Comparison of ENCODE assay signal across 8 mouse cellular contexts in genomic region chr7:45705443-45705864, GRCm38 (mm10). TPM values are rescaled to one million over a fixed set of nuclear protein-coding genes. Genes with fewer than 3 reads are reported as not detected.
DNase-seq lines count a peak whose midpoint lies in the region; ATAC-seq lines count a peak whose summit lies in the region.

No protein-coding gene starts in this region.

- H3K4me1 ChIP-seq in heart, embryonic 13.5 days, result peaks cover 64% of the 10 kb centered on the region
- H3K4me1 ChIP-seq in brown adipose tissue, adult 24 weeks (ENCODE audit: control insufficient read depth, insufficient read depth, insufficient read length, low read length), result 0 out of 2 replicates have a peak, but pooled peaks cover 10% of the 10 kb centered on the region
- H3K4me1 ChIP-seq in hindbrain, embryonic 16.5 days (ENCODE audit: control insufficient read depth, insufficient read depth, low read depth, low read length), result peaks cover 70% of the 10 kb centered on the region
- peaks cover 76% of the 10 kb centered on the region for H3K4me1 ChIP-seq in midbrain, embryonic 16.5 days (ENCODE audit: control insufficient read depth, insufficient read depth, low read length)

- H3K4me2 ChIP-seq in heart, embryonic 13.5 days, result peak overlapping the region; percentile 99
- peak overlapping the region; percentile 98 for H3K4me2 ChIP-seq in hindbrain, embryonic 16.5 days (ENCODE audit: low read length)
- H3K4me2 ChIP-seq in midbrain, embryonic 16.5 days (ENCODE audit: low read length), result peak overlapping the region; percentile 98

- intact Hi-C loops in heart, postnatal 10 days (cut with DNase I), result no loop called here

- peak overlapping the region; percentile 91 for H3K9ac ChIP-seq in heart, embryonic 13.5 days
- peak overlapping the region; percentile 77 for H3K9ac ChIP-seq in hindbrain, embryonic 16.5 days (ENCODE audit: low read depth, low read length)
- peak overlapping the region; percentile 84 for H3K9ac ChIP-seq in midbrain, embryonic 16.5 days (ENCODE audit: low read depth, low read length)

- peaks cover 10% of the 10 kb centered on the region for H3K36me3 ChIP-seq in heart, embryonic 13.5 days
- H3K36me3 ChIP-seq in hindbrain, embryonic 16.5 days (ENCODE audit: control insufficient read depth, insufficient read depth, low read length), result peaks cover 3% of the 10 kb centered on the region
- peaks cover 4% of the 10 kb centered on the region; the same call in 1 of the 2 replicates for H3K36me3 ChIP-seq in midbrain, embryonic 16.5 days (ENCODE audit: control insufficient read depth, insufficient read depth, low read length)

- ATAC-seq in heart, embryonic 13.5 days (ENCODE audit: extremely low read depth, insufficient number of reproducible peaks, low FRiP score, low TSS enrichment), result no peak
- no peak for ATAC-seq in hindbrain, embryonic 16.5 days
- no peak for ATAC-seq in midbrain, embryonic 16.5 days
- ATAC-seq in frontal cortex, adult (ENCODE audit: low TSS enrichment), result no peak

- DNase-seq in heart, postnatal 10 days, result no peak
- no peak for DNase-seq in cerebellum, adult 11-12 months
- no peak for DNase-seq in adrenal gland, adult (ENCODE audit: inconsistent age in 2 of 2, low spot score in 1 of 2)

- peak overlapping the region; percentile 82 for H3K4me3 ChIP-seq in heart, embryonic 13.5 days
- peak overlapping the region; percentile 90 for H3K4me3 ChIP-seq in brown adipose tissue, adult 24 weeks (ENCODE audit: insufficient read depth, low read depth, low read length)
- H3K4me3 ChIP-seq in hindbrain, embryonic 16.5 days (ENCODE audit: low read length), result peak overlapping the region; percentile 62
- peak overlapping the region; percentile 62 for H3K4me3 ChIP-seq in midbrain, embryonic 16.5 days (ENCODE audit: low read depth, low read length)

- peaks cover 12% of the 10 kb centered on the region for H3K27me3 ChIP-seq in heart, embryonic 13.5 days (replicated peaks)
- no peaks in the 10 kb centered on the region for H3K27me3 ChIP-seq in hindbrain, embryonic 16.5 days (replicated peaks; ENCODE audit: control insufficient read depth, insufficient read depth, low read length)
- no peaks in the 10 kb centered on the region for H3K27me3 ChIP-seq in midbrain, embryonic 16.5 days (ENCODE audit: control insufficient read depth, insufficient read depth, low read depth, low read length)

- WGBS in heart, embryonic 13.5 days, result under 1% methylated on average over 21 of the region's 21 CpGs
- WGBS in hindbrain, embryonic 16.5 days, result 1% methylated on average over 21 of the region's 21 CpGs
- 0% methylated on average over 21 of the region's 21 CpGs for WGBS in midbrain, embryonic 16.5 days

- H3K9me3 ChIP-seq in heart, embryonic 13.5 days, result no peaks in the 10 kb centered on the region
- no peaks in the 10 kb centered on the region for H3K9me3 ChIP-seq in hindbrain, embryonic 16.5 days (ENCODE audit: control insufficient read depth, low read length)
- no peaks in the 10 kb centered on the region for H3K9me3 ChIP-seq in midbrain, embryonic 16.5 days (replicated peaks; ENCODE audit: control insufficient read depth, low read length, poor library complexity, severe bottlenecking)

- peak overlapping the region; percentile 92 for H3K27ac ChIP-seq in heart, embryonic 13.5 days (replicated peaks)
- peak overlapping the region; percentile 87 for H3K27ac ChIP-seq in brown adipose tissue, adult 24 weeks (replicated peaks; ENCODE audit: low read depth, low read length)
- H3K27ac ChIP-seq in hindbrain, embryonic 16.5 days (ENCODE audit: low read depth, low read length), result peak overlapping the region; percentile 63
- peak overlapping the region; percentile 67 for H3K27ac ChIP-seq in midbrain, embryonic 16.5 days (ENCODE audit: low read length)

RNA-seq across cellular contexts. Expression of gene Dbp, which starts 0.6 kb away (rescaled TPM):
- polyA plus RNA-seq in heart, embryonic 13.5 days (2015; fragmentation: Nextera tagmentation; extraction: Ambion mirVana), result 2.2 and 3.5 TPM in 2 replicates
- 10 to 100 TPM; 22.7 to 29.8 TPM for total RNA-seq in heart, postnatal 10 days (2021)
- 23.3 and 31.5 TPM in 2 replicates for polyA plus RNA-seq in brown adipose tissue, adult 24 weeks (2012; ENCODE audit: insufficient read depth, insufficient read length, missing spikeins)
- 3.2 and 3.3 TPM in 2 replicates for polyA plus RNA-seq in hindbrain, embryonic 16.5 days (2015; fragmentation: Nextera tagmentation; extraction: Ambion mirVana)
- 2.3 and 3.4 TPM in 2 replicates for polyA plus RNA-seq in midbrain, embryonic 16.5 days (2015; fragmentation: Nextera tagmentation; extraction: Ambion mirVana)

RNA-seq across cellular contexts. Expression of gene Car11, which starts 5.8 kb away (rescaled TPM):
- 5.4 and 6.0 TPM in 2 replicates for polyA plus RNA-seq in heart, embryonic 13.5 days (2015; fragmentation: Nextera tagmentation; extraction: Ambion mirVana)
- total RNA-seq in heart, postnatal 10 days (2021), result 1 to 10 TPM; 4.2 to 4.6 TPM
- 12.1 and 17.1 TPM in 2 replicates for polyA plus RNA-seq in brown adipose tissue, adult 24 weeks (2012; ENCODE audit: insufficient read depth, insufficient read length, missing spikeins)
- polyA plus RNA-seq in hindbrain, embryonic 16.5 days (2015; fragmentation: Nextera tagmentation; extraction: Ambion mirVana), result 63.8 and 68.2 TPM in 2 replicates
- 71.6 and 89.9 TPM in 2 replicates for polyA plus RNA-seq in midbrain, embryonic 16.5 days (2015; fragmentation: Nextera tagmentation; extraction: Ambion mirVana)

RNA-seq across cellular contexts. Expression of gene Rpl18, which starts 9.8 kb away (rescaled TPM):
- 630 and 695 TPM in 2 replicates for polyA plus RNA-seq in heart, embryonic 13.5 days (2015; fragmentation: Nextera tagmentation; extraction: Ambion mirVana)
- 100 to 1,000 TPM; 698 to 700 TPM for total RNA-seq in heart, postnatal 10 days (2021)
- polyA plus RNA-seq in brown adipose tissue, adult 24 weeks (2012; ENCODE audit: insufficient read depth, insufficient read length, missing spikeins), result 445 and 504 TPM in 2 replicates
- polyA plus RNA-seq in hindbrain, embryonic 16.5 days (2015; fragmentation: Nextera tagmentation; extraction: Ambion mirVana), result 508 and 537 TPM in 2 replicates
- 475 and 495 TPM in 2 replicates for polyA plus RNA-seq in midbrain, embryonic 16.5 days (2015; fragmentation: Nextera tagmentation; extraction: Ambion mirVana)

RNA-seq across cellular contexts. Expression of gene Sec1, which starts 11.3 kb away (rescaled TPM):
- 0.29 and 0.47 TPM in 2 replicates for polyA plus RNA-seq in heart, embryonic 13.5 days (2015; fragmentation: Nextera tagmentation; extraction: Ambion mirVana)
- under 1 TPM in 1 of 2 experiments, not detected in 1; 0.22 TPM for total RNA-seq in heart, postnatal 10 days (2021)
- polyA plus RNA-seq in brown adipose tissue, adult 24 weeks (2012; ENCODE audit: insufficient read depth, insufficient read length, missing spikeins), result not detected in 2 replicates
- 0.43 and 0.45 TPM in 2 replicates for polyA plus RNA-seq in hindbrain, embryonic 16.5 days (2015; fragmentation: Nextera tagmentation; extraction: Ambion mirVana)
- polyA plus RNA-seq in midbrain, embryonic 16.5 days (2015; fragmentation: Nextera tagmentation; extraction: Ambion mirVana), result 0.24 and 0.28 TPM in 2 replicates

RNA-seq across cellular contexts. Expression of gene Sphk2, which starts 12.3 kb away (rescaled TPM):
- 16.7 and 17.5 TPM in 2 replicates for polyA plus RNA-seq in heart, embryonic 13.5 days (2015; fragmentation: Nextera tagmentation; extraction: Ambion mirVana)
- 10 to 100 TPM; 17.4 to 20.1 TPM for total RNA-seq in heart, postnatal 10 days (2021)
- polyA plus RNA-seq in brown adipose tissue, adult 24 weeks (2012; ENCODE audit: insufficient read depth, insufficient read length, missing spikeins), result 9.2 and 9.9 TPM in 2 replicates
- polyA plus RNA-seq in hindbrain, embryonic 16.5 days (2015; fragmentation: Nextera tagmentation; extraction: Ambion mirVana), result 23.9 and 28.3 TPM in 2 replicates
- 21.9 and 23.0 TPM in 2 replicates for polyA plus RNA-seq in midbrain, embryonic 16.5 days (2015; fragmentation: Nextera tagmentation; extraction: Ambion mirVana)
